ENCODE assay signal across 21 mouse cellular contexts in genomic region chr5:106830775-106831174, GRCm38 (mm10).
"Had no signal": no experiment of that assay in that cellular context is flagged by ENCODE, and none has a peak within 500 bp of the region (broad histone marks: within the 10 kb centered on the region; RNA-seq: fewer than 3 reads in every experiment).

No protein-coding gene starts in this region.

- H3K4me1 ChIP-seq: liver, embryonic 15.5 days; lung, embryonic 15.5 days had no signal

- H3K9me3 ChIP-seq: liver, embryonic 15.5 days; lung, embryonic 15.5 days; midbrain, embryonic 12.5 days; neural tube, embryonic 13.5 days had no signal

- H3K9ac ChIP-seq: liver, embryonic 15.5 days; liver, postnatal 0 days; lung, embryonic 15.5 days; midbrain, embryonic 12.5 days; neural tube, embryonic 13.5 days had no signal

- H3K27me3 ChIP-seq: lung, embryonic 15.5 days had no signal

- ATAC-seq: liver, postnatal 0 days; lung, postnatal 0 days; midbrain, embryonic 16.5 days had no signal

- H3K36me3 ChIP-seq: liver, embryonic 15.5 days; lung, embryonic 15.5 days; midbrain, embryonic 12.5 days; neural tube, embryonic 13.5 days had no signal

- H3K4me3 ChIP-seq: liver, embryonic 15.5 days; lung, embryonic 15.5 days; megakaryocyte, embryonic 14.5 days; midbrain, embryonic 12.5 days; neural tube, embryonic 13.5 days had no signal

- H3K4me2 ChIP-seq: liver, embryonic 15.5 days; lung, embryonic 15.5 days; midbrain, embryonic 12.5 days; neural tube, embryonic 13.5 days had no signal

- H3K27ac ChIP-seq: liver, embryonic 15.5 days; lung, embryonic 15.5 days; macrophage; midbrain, embryonic 12.5 days; neural tube, embryonic 13.5 days had no signal

- DNase-seq: liver, postnatal 0 days; lung, adult 2 months; lung, postnatal 14 days; lung, postnatal 36 days; midbrain, embryonic 14.5 days; retina, postnatal 1 day; right cerebral cortex, adult 18-20 months; right cerebral cortex, postnatal 25 days; right cerebral cortex, postnatal 4 days; spleen, adult 18-20 months; thymus, adult 18-20 months; thymus, postnatal 14 days; thymus, postnatal 36 days had no signal
